Mouse (Mus musculus): ENCODE measurements around the gene Calhm6. TPM values are rescaled to one million over a fixed set of nuclear protein-coding genes. Genes with fewer than 3 reads are reported as not detected.

Calhm6 gene
- 0.38 and 0.90 TPM in 2 replicates for polyA plus RNA-seq (2014; fragmentation: Nextera tagmentation; extraction: Ambion mirVana)

DNA sequence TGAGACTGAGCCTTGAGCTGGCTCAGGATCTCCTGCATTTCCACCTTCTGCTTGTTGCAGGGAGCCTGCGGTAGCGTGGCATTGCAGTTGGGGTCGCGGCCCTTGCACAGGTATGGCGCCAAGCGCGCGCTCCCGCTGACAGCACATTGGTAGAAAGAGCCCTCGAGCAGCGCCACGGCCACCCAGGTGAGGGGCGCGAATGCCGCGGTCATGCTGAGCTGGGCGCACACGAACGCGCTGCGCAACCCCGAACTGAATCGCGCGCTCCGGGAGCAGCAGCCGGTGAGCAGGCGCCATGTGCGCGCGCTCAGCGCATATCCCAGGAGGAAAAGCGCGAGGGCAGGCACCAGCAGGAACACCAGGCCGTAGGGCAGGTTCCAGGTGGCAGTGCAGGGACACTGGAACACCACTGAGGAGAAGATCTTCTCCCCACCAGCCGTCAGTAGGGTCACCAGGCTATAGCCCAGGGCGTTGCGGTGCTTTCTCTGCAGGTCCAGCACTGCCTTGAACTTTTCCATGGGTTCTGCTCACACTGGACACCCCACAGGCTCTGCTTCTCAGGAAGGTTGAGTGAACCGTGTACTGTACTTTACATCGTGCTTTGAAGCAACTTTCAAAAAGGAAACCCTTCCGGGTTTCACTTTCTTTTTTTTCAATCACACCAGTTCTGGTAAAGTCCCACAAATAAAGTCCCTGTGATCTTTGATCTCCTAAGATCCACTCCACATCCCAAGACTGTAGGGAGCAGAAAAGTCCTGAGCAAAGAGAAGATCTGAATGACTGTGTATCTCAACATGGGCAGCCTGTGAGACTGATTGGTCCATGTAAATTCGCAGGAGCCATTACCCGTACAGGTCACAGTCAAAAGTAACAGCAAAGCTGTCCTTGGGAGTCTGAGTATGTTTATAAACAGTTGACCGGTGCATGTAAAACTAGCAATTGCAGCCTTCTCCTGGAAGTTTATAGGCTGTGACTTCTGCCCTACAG lies at the start of gene Calhm6:
Gene Calhm6 (minus strand): TSS at position 593 of the 987 bp plus-strand sequence.
- Histone ChIP-seq H3K9ac (peak within 1 kb of the TSS; percentile 59), H3K36me3 (replicated peaks; ENCODE audit: control insufficient read depth, insufficient read depth) (no peaks in the 10 kb centered on the region), H3K4me1 (replicated peaks; ENCODE audit: control insufficient read depth, insufficient read depth, low read length) (no peaks in the 10 kb centered on the region), H3K27ac (no peak within 1 kb of the TSS), H3K4me2 (replicated peaks) (peak within 1 kb of the TSS; percentile 75), H3K9me3 (ENCODE audit: control insufficient read depth, low read length) (no peaks in the 10 kb centered on the region), H3K4me3 (replicated peaks; ENCODE audit: low read length) (peak within 1 kb of the TSS; percentile 43), H3K27me3 (ENCODE audit: control insufficient read depth, insufficient read depth, low read length) (no peaks in the 10 kb centered on the region)
- DNase-seq (ENCODE audit: low spot score) (peak; percentile 53), ATAC-seq (ENCODE audit: low FRiP score) (peak; percentile 87)
- 24% methylated on average over 43 of the region's 44 CpGs for WGBS

DNA sequence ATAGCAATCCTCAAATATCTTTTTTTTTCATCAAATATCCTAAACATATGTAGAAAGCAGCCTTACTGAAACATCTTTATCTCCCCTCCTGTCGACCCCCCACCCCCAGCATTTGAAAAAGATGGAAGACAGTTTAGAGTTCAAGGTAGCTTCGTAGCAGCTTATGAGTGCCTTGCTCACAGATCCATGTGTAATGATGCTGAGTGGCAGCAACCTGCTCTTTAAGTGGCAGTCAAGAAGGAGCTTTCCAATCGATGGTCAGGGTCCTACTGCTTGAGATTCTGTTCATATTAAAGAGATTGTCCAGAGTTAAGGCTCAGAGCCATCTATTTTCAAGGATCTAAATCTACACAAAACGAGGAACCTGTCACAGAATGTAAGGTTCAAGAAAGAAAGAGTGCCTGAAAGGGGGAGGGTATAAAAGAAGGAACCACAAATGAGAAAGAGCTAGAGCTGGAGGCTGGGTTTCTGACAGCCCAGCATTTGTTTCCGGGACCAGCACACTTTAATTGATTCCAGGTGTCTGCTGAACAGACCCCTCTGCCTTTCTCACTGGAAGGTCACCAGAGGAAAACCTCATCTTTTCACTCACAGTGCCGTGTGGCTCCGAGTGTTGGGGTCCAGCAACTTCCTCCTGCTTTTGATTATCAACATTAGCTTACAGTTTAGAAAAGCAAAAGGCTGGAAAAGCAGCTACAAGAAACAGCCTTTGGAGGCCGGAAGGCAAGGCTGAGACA lies 48.3 kb upstream of the Calhm6 start:
- 67% methylated on average over 8 of the region's 8 CpGs for WGBS

DNA sequence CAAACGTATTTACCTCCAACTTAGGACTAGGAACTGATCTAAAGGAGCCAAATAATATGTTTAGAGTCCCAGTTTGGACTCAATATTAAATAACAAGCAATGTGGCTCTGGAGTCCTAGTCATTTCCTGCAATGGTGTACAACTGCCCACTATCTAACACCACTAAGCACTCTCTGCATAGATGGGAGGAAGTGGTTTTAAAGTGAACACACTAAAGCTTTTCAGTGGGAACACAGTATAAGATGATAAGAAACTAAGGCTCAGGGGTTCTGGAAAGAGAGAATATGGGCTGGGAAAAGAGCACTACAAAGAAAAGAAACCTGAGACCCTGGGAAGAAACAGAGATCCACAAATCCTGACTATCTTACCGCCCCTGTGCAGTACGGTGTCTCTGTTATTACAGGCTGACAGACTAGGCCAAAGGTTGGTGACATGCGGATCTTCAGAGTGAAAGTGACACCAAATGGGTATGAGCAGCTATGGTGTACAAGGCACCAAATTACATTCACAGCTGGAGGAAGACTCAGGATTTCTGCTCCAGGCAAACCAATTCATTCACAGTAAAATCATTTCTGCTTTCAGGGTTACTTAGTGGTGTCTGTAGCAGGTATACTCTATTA lies 45.0 kb upstream of the Calhm6 start:
- ATAC-seq (ENCODE audit: low FRiP score) = no peak

More for the DNA sequence above, 48.3 kb upstream of the Calhm6 start:
- Histone ChIP-seq H3K36me3 (replicated peaks; ENCODE audit: control insufficient read depth, insufficient read depth) (no peaks in the 10 kb centered on the region), H3K4me3 (replicated peaks; ENCODE audit: low read length) (no peak overlapping the region), H3K27me3 (ENCODE audit: control insufficient read depth, insufficient read depth, low read length) (no peaks in the 10 kb centered on the region), H3K27ac (0 out of 2 replicates have a peak overlapping the region, but pooled peaks have one; percentile 5), H3K9ac (no peak overlapping the region), H3K4me2 (replicated peaks) (no peak overlapping the region), H3K4me1 (replicated peaks; ENCODE audit: control insufficient read depth, insufficient read depth, low read length) (no peaks in the 10 kb centered on the region), H3K9me3 (ENCODE audit: control insufficient read depth, low read length) (no peaks in the 10 kb centered on the region)
- ATAC-seq (ENCODE audit: low FRiP score) (no peak), DNase-seq (ENCODE audit: low spot score) (no peak)

DNA sequence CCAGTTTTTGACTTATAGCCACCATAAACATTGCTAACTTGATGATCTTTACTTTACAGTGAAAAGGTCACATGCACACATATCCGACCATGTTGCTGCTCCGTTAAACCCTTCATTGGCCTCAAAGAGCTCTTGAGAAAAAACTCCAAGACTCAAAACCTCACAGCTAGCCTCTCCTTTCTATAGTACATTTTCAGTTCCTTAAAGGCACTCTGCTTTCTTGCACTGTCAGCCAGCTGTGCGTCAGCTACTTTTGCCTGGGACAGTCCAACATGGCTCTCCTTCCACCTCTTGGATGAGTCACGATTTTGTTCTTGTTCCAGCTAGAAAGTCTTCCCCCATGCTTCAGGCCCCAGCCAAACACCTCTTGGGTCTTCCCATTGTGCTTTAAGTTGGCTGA lies 43.9 kb upstream of the Calhm6 start:
- no peak overlapping the region for H3K9ac ChIP-seq
- no peaks in the 10 kb centered on the region for H3K36me3 ChIP-seq (replicated peaks; ENCODE audit: control insufficient read depth, insufficient read depth)
- H3K4me1 ChIP-seq (replicated peaks; ENCODE audit: control insufficient read depth, insufficient read depth, low read length) = no peaks in the 10 kb centered on the region
- H3K27me3 ChIP-seq (ENCODE audit: control insufficient read depth, insufficient read depth, low read length) = no peaks in the 10 kb centered on the region
- WGBS = 88% methylated on average over 4 of the region's 4 CpGs
- no peak overlapping the region for H3K4me3 ChIP-seq (replicated peaks; ENCODE audit: low read length)
- DNase-seq (ENCODE audit: low spot score) (no peak), ATAC-seq (ENCODE audit: low FRiP score) (no peak)
- no peaks in the 10 kb centered on the region for H3K9me3 ChIP-seq (ENCODE audit: control insufficient read depth, low read length)
- no peak overlapping the region for H3K4me2 ChIP-seq (replicated peaks)
- H3K27ac ChIP-seq = no peak overlapping the region

More for the DNA sequence above, 45.0 kb upstream of the Calhm6 start:
- Histone ChIP-seq H3K9ac (no peak overlapping the region), H3K27me3 (ENCODE audit: control insufficient read depth, insufficient read depth, low read length) (no peaks in the 10 kb centered on the region), H3K4me3 (replicated peaks; ENCODE audit: low read length) (no peak overlapping the region), H3K4me2 (replicated peaks) (no peak overlapping the region), H3K27ac (no peak overlapping the region), H3K4me1 (replicated peaks; ENCODE audit: control insufficient read depth, insufficient read depth, low read length) (no peaks in the 10 kb centered on the region), H3K9me3 (ENCODE audit: control insufficient read depth, low read length) (no peaks in the 10 kb centered on the region), H3K36me3 (replicated peaks; ENCODE audit: control insufficient read depth, insufficient read depth) (no peaks in the 10 kb centered on the region)
- WGBS = 90% methylated on average over 4 of the region's 4 CpGs
- DNase-seq (ENCODE audit: low spot score) = no peak

DNA sequence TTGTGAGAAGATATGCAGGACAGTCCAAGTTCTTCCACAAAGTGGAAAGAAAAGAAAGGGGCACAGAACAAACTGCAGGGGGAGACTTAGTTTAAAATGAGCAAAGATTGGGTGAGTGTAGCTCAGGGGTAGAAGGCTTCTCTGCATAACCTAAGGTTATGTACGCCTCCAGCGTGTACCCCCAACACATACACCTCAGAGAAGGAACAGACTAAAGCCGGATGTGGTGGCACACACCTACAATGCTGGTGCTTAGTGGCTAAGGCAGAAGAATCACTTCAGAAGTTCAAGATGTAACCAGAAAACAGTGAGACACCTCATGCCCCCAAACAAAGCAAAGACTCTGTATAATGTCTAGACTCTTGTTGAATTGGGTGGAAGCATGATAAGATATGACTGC lies 43.4 kb upstream of the Calhm6 start:
- Histone ChIP-seq H3K27me3 (ENCODE audit: control insufficient read depth, insufficient read depth, low read length) (no peaks in the 10 kb centered on the region), H3K4me1 (replicated peaks; ENCODE audit: control insufficient read depth, insufficient read depth, low read length) (no peaks in the 10 kb centered on the region), H3K36me3 (replicated peaks; ENCODE audit: control insufficient read depth, insufficient read depth) (no peaks in the 10 kb centered on the region), H3K9ac (no peak overlapping the region), H3K4me3 (replicated peaks; ENCODE audit: low read length) (no peak overlapping the region), H3K27ac (no peak overlapping the region), H3K9me3 (ENCODE audit: control insufficient read depth, low read length) (no peaks in the 10 kb centered on the region), H3K4me2 (replicated peaks) (no peak overlapping the region)
- no peak for ATAC-seq (ENCODE audit: low FRiP score)
- WGBS = 94% methylated on average over 3 of the region's 3 CpGs
- no peak for DNase-seq (ENCODE audit: low spot score)

DNA sequence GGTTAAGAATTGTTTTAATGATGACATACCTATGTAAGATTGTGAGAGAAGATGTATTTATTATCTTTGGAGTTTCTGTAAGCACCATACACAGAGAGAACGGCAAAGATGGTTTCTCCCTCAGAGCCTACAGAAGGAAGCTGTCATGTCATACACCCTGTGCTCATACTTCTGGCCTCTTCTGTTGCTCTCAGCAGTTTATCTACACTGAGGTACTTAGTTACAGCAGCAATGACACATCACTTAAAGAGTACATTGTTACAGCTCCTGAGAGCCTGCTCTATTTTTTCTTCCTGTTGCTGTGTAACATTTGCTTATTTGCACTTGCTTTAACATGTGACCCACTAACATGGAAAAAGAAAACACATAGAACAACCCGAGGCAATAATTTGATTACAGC lies 39.2 kb upstream of the Calhm6 start:
- Histone ChIP-seq H3K27me3 (ENCODE audit: control insufficient read depth, insufficient read depth, low read length) (no peaks in the 10 kb centered on the region), H3K9me3 (ENCODE audit: control insufficient read depth, low read length) (no peaks in the 10 kb centered on the region), H3K4me1 (replicated peaks; ENCODE audit: control insufficient read depth, insufficient read depth, low read length) (no peaks in the 10 kb centered on the region), H3K4me2 (replicated peaks) (no peak overlapping the region), H3K27ac (no peak overlapping the region), H3K9ac (no peak overlapping the region), H3K36me3 (replicated peaks; ENCODE audit: control insufficient read depth, insufficient read depth) (peaks cover 8% of the 10 kb centered on the region; the same call in 1 of the 2 replicates), H3K4me3 (replicated peaks; ENCODE audit: low read length) (no peak overlapping the region)
- ATAC-seq (ENCODE audit: low FRiP score) (no peak), DNase-seq (ENCODE audit: low spot score) (no peak)
- 80% methylated on average over 2 of the region's 2 CpGs for WGBS

DNA sequence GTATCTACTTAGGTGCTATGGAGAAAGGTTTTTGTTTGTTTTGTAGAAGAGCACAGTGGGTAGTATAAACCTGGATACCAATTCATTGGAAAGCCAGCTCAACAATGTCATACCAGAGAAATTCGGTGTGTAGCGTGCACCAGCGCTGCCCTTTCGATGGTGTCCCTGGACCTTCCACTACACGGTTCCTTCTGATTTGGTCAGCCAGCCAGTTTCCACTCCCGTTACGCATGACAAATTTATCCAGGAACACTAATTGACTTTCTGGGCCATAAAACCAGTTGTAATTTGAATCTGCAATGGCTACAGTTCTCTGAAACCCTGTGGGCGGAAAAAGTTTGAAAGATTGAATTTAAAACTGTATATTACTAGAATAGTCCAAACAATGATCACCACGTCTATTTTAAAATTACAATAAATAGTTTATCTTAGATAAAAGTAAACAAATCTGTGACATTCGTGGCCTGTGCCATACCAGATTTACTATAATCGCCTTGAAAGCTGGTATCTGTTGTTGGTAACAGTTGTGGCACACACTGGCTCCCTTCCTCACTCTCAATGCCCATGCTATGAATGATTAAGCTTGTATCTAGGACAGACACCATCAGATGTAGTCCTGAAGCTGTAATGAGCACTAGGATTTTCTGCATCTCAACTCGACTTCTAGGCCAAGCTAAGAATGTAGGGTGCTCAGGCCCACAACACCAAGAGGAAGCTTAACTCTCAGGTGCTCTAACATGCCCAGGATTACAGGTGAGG lies 28.2 kb upstream of the Calhm6 start:
- ATAC-seq (ENCODE audit: low FRiP score) = no peak
- Histone ChIP-seq H3K27ac (no peak overlapping the region), H3K4me3 (replicated peaks; ENCODE audit: low read length) (no peak overlapping the region), H3K4me2 (replicated peaks) (no peak overlapping the region), H3K36me3 (replicated peaks; ENCODE audit: control insufficient read depth, insufficient read depth) (no peaks in the 10 kb centered on the region; the same call in 1 of the 2 replicates), H3K4me1 (replicated peaks; ENCODE audit: control insufficient read depth, insufficient read depth, low read length) (no peaks in the 10 kb centered on the region), H3K27me3 (ENCODE audit: control insufficient read depth, insufficient read depth, low read length) (no peaks in the 10 kb centered on the region), H3K9me3 (ENCODE audit: control insufficient read depth, low read length) (no peaks in the 10 kb centered on the region), H3K9ac (no peak overlapping the region)
- DNase-seq (ENCODE audit: low spot score) = no peak
- 85% methylated on average over 12 of the region's 12 CpGs for WGBS

DNA sequence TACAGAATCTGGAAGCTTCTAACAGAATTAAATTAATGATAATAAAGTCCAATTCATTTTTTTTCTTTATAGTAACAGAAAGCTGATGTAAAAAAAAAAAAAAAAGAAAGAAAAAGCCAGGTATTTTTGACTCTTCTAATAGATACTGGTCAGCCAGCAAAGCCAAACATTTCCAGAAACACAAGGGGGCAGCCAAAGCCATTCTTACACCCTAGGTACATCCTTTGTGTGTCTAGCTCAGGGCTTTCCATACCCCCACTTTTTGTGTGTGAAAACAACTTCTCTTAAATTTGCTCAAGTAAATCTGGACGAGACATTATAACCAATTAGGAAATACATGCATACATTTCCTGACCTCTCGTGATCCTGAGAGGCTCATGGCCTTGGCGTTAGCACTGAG lies 24.0 kb upstream of the Calhm6 start:
- Histone ChIP-seq H3K27ac (no peak overlapping the region), H3K4me3 (replicated peaks; ENCODE audit: low read length) (no peak overlapping the region), H3K9ac (no peak overlapping the region), H3K4me2 (replicated peaks) (no peak overlapping the region), H3K9me3 (ENCODE audit: control insufficient read depth, low read length) (no peaks in the 10 kb centered on the region), H3K36me3 (replicated peaks; ENCODE audit: control insufficient read depth, insufficient read depth) (no peaks in the 10 kb centered on the region), H3K4me1 (replicated peaks; ENCODE audit: control insufficient read depth, insufficient read depth, low read length) (no peaks in the 10 kb centered on the region), H3K27me3 (ENCODE audit: control insufficient read depth, insufficient read depth, low read length) (no peaks in the 10 kb centered on the region)
- DNase-seq (ENCODE audit: low spot score) = peak; percentile 38
- 85% methylated on average over 3 of the region's 3 CpGs for WGBS
- ATAC-seq (ENCODE audit: low FRiP score) = no peak

All from hindbrain, embryonic 14.5 days (tissue).